Mouse (Mus musculus) neural tube, embryonic 12.5 days (tissue): ENCODE measurements around the gene Folr2. TPM values are rescaled to one million over a fixed set of nuclear protein-coding genes. Genes with fewer than 3 reads are reported as not detected.

Experiments used
- ATAC-seq: fragments of 200-750 bp; cut with Nextera tagmentation; 2 replicates; pipeline ENCODE4 v1.8.0; 2017; ENCODE audit warnings: low read depth, mild to moderate bottlenecking, moderate TSS enrichment, moderate library complexity; ENCODE audit not compliant: low FRiP score
- H3K27ac ChIP-seq: fragments of 300-500 bp; sonication (generic); 2 replicates; pipeline ENCODE4 v1.5.1; 2016
- H3K27me3 ChIP-seq: fragments of 300-500 bp; sonication (generic); replicated peaks from 2 replicates; pipeline ENCODE4 v1.6.1; 2016; ENCODE audit warnings: mild to moderate bottlenecking
- H3K36me3 ChIP-seq: fragments of 300-500 bp; sonication (generic); 2 replicates; pipeline ENCODE4 v1.6.1; 2016; ENCODE audit warnings: mild to moderate bottlenecking
- H3K4me1 ChIP-seq: fragments of 300-500 bp; sonication (generic); 2 replicates; pipeline ENCODE4 v1.6.1; 2016
- H3K4me2 ChIP-seq: fragments of 300-500 bp; sonication (generic); replicated peaks from 2 replicates; pipeline ENCODE4 v1.6.1; 2016; ENCODE audit warnings: mild to moderate bottlenecking
- H3K4me3 ChIP-seq: fragments of 300-500 bp; sonication (generic); 2 replicates; pipeline ENCODE4 v1.5.1; 2016
- H3K9ac ChIP-seq: fragments of 300-500 bp; sonication (generic); 2 replicates; pipeline ENCODE4 v1.6.1; 2016; ENCODE audit warnings: mild to moderate bottlenecking
- H3K9me3 ChIP-seq: fragments of 300-500 bp; sonication (generic); 2 replicates; pipeline ENCODE4 v1.6.1; 2016; ENCODE audit warnings: mild to moderate bottlenecking
- WGBS: fragments of 180-500 bp; shearing (Covaris S2); methylation state at CpG from one replicate; pipeline ENCODE4 v1.1.7; 2016; 5-methylcytosine and 5-hydroxymethylcytosine counted together
- polyA plus RNA-seq: library from polyadenylated mRNA; unstranded; fragments of >200 nt; fragmentation: Nextera tagmentation; extraction: Ambion mirVana; gene quantifications from 2 replicates; pipeline ENCODE4 v1.2.1, GENCODE M21; 2016

Gene Folr2
- polyA plus RNA-seq, 1 experiment from 2014 or later: 1.3 TPM

DNA sequence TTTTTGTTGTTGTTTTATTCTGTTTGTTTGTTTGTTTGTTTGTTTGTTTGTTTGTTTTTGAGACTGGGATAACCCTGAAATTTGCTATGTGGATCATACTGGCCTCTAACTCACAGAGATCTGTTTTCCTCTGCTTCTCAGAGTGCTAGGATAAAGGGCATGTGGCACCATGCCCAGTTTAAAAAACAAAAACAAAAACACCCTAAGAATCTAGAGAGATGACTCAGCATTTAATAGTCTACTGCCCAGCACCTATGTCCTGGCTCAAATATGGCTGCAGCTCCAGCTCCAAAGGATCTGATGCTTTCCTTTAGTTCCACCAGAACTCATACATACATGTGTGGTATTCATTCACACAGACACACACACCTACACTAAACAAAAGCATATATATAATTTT is 4.0 kb upstream of the Folr2 start:
- Histone ChIP-seq H3K4me2 (no peak overlapping the region), H3K9ac (no peak overlapping the region), H3K27me3 (no peaks in the 10 kb centered on the region), H3K4me1 (no peaks in the 10 kb centered on the region), H3K27ac (no peak overlapping the region), H3K36me3 (no peaks in the 10 kb centered on the region), H3K9me3 (no peaks in the 10 kb centered on the region), H3K4me3 (no peak overlapping the region)
- ATAC-seq: no peak

DNA sequence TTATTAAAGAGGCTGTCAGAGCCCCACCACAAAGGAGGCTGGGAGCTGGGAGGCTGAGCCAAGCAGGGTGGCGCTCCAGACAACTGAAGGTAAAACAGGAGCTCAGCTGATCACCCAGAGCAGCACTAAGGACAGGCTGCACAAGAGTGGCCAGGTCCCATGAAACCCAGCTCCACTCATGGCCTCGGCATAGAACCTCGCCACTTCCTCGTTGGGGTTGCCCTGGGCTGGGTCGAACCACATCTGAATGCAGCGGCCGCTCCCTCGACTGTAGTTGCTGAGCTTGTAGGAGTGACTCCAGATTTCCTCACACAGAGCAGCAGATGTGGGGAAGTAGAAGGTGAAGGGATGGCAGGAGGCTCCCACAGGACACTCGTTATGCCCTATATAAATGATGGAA is 1.4 kb upstream of the Folr2 start:
- H3K27me3 ChIP-seq: no peaks in the 10 kb centered on the region
- no peak for ATAC-seq
- H3K36me3 ChIP-seq: no peaks in the 10 kb centered on the region
- H3K27ac ChIP-seq: no peak overlapping the region
- H3K4me1 ChIP-seq: no peaks in the 10 kb centered on the region
- no peaks in the 10 kb centered on the region for H3K9me3 ChIP-seq
- no peak overlapping the region for H3K4me3 ChIP-seq
- 87% methylated on average over 9 of the region's 9 CpGs for WGBS
- H3K4me2 ChIP-seq: no peak overlapping the region
- no peak overlapping the region for H3K9ac ChIP-seq

DNA sequence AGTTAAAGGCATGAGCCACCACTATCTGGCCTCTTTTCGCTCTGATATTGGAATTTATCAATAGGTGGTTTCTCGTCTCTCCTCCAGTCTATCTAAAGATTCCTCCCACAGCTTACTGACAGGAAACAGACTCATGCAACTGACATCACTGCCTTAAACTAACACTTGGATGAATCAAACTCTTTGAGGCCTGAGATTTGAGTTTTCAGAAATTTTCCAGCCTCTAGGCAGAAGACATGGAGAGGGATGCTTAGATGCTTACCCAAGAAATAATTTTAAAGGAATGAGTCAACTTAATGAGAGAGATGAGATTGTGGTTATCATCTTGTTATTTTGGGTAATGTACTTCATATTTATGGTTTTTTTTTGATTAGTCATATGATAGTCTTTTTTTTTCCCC is 3.2 kb downstream of the Folr2 start:
- H3K9me3 ChIP-seq: no peaks in the 10 kb centered on the region
- no peaks in the 10 kb centered on the region for H3K36me3 ChIP-seq
- no peaks in the 10 kb centered on the region for H3K27me3 ChIP-seq
- no peak overlapping the region for H3K4me3 ChIP-seq
- H3K27ac ChIP-seq: no peak overlapping the region
- no peaks in the 10 kb centered on the region for H3K4me1 ChIP-seq
- ATAC-seq: no peak
- 90% methylated on average over 2 of the region's 2 CpGs for WGBS
- H3K9ac ChIP-seq: no peak overlapping the region
- no peak overlapping the region for H3K4me2 ChIP-seq

GRCm38 (mm10) chr7:101852846-101853245 is 4.1 kb downstream of the Folr2 start:
- ATAC-seq: no peak
- Histone ChIP-seq H3K4me1 (no peaks in the 10 kb centered on the region), H3K4me2 (no peak overlapping the region), H3K36me3 (no peaks in the 10 kb centered on the region), H3K9ac (no peak overlapping the region), H3K4me3 (no peak overlapping the region), H3K27me3 (no peaks in the 10 kb centered on the region), H3K9me3 (no peaks in the 10 kb centered on the region), H3K27ac (no peak overlapping the region)
- 87% methylated on average over 6 of the region's 6 CpGs for WGBS

GRCm38 (mm10) chr7:101851689-101852088 is 5.3 kb downstream of the Folr2 start:
- Histone ChIP-seq H3K27ac (no peak overlapping the region), H3K36me3 (no peaks in the 10 kb centered on the region), H3K4me1 (no peaks in the 10 kb centered on the region), H3K9me3 (no peaks in the 10 kb centered on the region), H3K4me3 (no peak overlapping the region), H3K9ac (no peak overlapping the region), H3K27me3 (no peaks in the 10 kb centered on the region), H3K4me2 (no peak overlapping the region)
- WGBS: 85% methylated on average over 6 of the region's 6 CpGs
- no peak for ATAC-seq

DNA sequence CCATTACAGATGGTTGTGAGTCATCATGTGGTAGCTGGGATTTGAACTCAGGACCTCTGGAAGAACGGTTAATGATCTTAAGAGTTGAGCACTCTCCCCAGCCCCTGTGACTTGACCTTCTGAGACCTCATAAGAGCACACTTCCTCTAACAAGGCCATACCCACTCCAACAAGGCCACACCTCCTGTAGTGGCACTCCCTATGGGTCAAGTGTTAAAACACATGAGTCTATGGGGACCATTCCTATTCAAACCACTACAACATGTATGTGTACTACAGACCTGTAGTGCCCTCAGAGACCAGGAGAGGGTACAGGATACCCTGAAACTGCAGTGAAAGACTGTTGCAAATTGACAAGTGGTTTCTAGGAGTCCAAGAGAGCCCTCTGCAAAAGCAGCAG is 9.1 kb downstream of the Folr2 start:
- 100% methylated on average over 1 of the region's 1 CpGs for WGBS
- H3K9me3 ChIP-seq: no peaks in the 10 kb centered on the region

DNA sequence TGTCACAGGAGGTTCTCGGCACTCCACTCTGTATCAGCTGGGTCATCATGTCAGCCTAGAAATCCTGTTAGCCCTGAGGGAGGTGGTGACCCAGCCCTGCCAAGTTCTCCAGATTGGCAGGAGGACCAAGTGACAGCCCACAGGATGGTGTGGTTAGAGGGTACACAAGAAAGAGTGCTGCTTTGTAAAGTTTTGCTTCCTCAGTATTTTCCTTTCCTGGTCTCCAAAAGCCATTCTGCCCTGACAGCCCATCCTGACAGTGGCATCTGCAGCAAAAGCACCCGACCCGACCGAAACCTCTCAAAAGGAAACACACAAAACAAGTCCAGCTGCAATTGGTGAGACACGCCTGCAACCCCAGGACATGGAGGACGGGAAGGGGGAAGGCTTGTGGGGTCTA is 12.8 kb downstream of the Folr2 start:
- no peaks in the 10 kb centered on the region for H3K27me3 ChIP-seq
- no peak overlapping the region for H3K4me2 ChIP-seq
- no peak overlapping the region for H3K27ac ChIP-seq
- H3K9me3 ChIP-seq: no peaks in the 10 kb centered on the region
- H3K36me3 ChIP-seq: no peaks in the 10 kb centered on the region
- 72% methylated on average over 6 of the region's 6 CpGs for WGBS
- no peaks in the 10 kb centered on the region for H3K4me1 ChIP-seq
- H3K9ac ChIP-seq: no peak overlapping the region
- no peak for ATAC-seq
- no peak overlapping the region for H3K4me3 ChIP-seq

More for the DNA sequence above, 9.1 kb downstream of the Folr2 start:
- H3K36me3 ChIP-seq: no peaks in the 10 kb centered on the region
- no peaks in the 10 kb centered on the region for H3K27me3 ChIP-seq
- no peak overlapping the region for H3K4me2 ChIP-seq
- no peak overlapping the region for H3K4me3 ChIP-seq
- no peak for ATAC-seq
- H3K27ac ChIP-seq: no peak overlapping the region
- H3K9ac ChIP-seq: no peak overlapping the region
- no peaks in the 10 kb centered on the region for H3K4me1 ChIP-seq

DNA sequence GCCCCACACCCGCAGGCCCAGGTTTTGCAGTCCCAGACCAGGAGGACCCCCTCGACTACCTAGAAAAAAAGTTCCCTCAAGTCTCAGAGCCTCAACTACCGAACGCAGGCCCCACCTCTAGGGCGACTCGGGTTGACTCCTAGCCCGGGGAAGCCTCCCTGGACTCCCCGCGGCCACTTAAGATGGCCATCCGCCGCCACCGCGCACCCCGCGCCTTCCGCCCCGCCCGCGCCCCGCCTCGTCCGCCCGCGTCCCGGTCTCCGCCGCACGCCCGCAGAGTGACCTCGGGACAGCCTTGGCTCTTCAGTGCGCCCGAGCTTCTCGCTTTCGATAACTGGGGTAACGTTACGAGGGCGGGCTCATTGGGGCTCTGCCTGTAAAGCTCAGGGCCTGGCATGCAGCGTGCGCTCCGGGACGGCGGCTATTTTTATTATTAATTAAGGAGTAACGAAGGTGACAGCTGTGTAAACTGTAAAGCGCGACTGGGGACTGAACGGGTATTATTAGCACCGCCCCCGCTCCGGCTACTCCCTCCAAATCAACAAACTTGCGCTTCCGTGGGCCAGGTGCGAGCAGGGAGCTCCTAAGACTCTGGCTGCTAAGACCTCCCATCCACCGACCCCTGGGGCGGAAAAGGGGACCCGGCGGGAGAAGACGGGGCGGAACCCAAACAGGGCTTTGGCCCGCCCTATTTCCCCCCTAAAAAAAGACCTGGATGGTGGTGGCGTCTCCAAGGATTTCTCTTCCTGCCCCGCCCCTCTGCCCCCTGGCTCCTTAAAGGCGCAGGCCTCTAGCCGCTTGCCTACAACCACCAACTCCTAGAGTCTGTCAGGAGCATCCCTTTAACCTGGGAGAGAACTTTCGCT is 19.2 kb downstream of the Folr2 start, which contains the start of gene Inppl1:
TSS of gene Inppl1 (minus strand) at position 624 of the 866 bp plus-strand sequence.
- peak within 1 kb of the TSS; percentile 93 for H3K4me2 ChIP-seq
- H3K9ac ChIP-seq: peak within 1 kb of the TSS; percentile 94
- H3K27me3 ChIP-seq: no peaks in the 10 kb centered on the region
- no peaks in the 10 kb centered on the region for H3K9me3 ChIP-seq
- ATAC-seq: peak; percentile 61
- no peaks in the 10 kb centered on the region for H3K36me3 ChIP-seq
- peak within 1 kb of the TSS; percentile 64 for H3K27ac ChIP-seq
- peak within 1 kb of the TSS; percentile 76 for H3K4me3 ChIP-seq
- under 1% methylated on average over 64 of the region's 64 CpGs for WGBS
- H3K4me1 ChIP-seq: peaks cover 40% of the 10 kb centered on the region

DNA sequence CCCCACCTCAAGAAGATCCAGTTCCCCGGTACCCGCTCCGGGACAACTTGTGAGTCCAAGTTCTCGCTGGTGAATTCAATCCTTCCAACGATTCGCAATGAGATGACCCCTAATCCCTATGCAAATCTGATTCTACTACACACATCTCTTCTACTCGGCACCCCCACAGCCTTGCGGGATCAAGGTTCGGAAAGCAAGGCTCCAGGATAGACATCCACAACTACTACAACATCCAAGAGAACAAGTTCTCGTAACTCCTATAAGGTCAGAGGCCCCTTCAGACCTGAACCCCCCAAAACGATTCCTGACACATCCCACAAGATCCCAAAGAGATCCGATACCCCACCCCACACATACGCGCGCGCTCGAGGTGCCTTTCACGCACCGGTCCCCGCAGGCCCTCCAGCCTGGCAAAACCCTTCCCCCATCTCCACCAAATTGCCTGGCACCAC is 19.8 kb downstream of the Folr2 start:
- Histone ChIP-seq H3K27ac (peak overlapping the region; percentile 64; the same call in 1 of the 2 replicates), H3K4me2 (peak overlapping the region; percentile 93), H3K9ac (peak overlapping the region; percentile 94), H3K36me3 (peaks cover 6% of the 10 kb centered on the region), H3K27me3 (no peaks in the 10 kb centered on the region), H3K4me3 (peak overlapping the region; percentile 76), H3K4me1 (peaks cover 40% of the 10 kb centered on the region), H3K9me3 (no peaks in the 10 kb centered on the region)
- ATAC-seq: no peak; the same call in 1 of the 2 replicates
- under 1% methylated on average over 20 of the region's 20 CpGs for WGBS

DNA sequence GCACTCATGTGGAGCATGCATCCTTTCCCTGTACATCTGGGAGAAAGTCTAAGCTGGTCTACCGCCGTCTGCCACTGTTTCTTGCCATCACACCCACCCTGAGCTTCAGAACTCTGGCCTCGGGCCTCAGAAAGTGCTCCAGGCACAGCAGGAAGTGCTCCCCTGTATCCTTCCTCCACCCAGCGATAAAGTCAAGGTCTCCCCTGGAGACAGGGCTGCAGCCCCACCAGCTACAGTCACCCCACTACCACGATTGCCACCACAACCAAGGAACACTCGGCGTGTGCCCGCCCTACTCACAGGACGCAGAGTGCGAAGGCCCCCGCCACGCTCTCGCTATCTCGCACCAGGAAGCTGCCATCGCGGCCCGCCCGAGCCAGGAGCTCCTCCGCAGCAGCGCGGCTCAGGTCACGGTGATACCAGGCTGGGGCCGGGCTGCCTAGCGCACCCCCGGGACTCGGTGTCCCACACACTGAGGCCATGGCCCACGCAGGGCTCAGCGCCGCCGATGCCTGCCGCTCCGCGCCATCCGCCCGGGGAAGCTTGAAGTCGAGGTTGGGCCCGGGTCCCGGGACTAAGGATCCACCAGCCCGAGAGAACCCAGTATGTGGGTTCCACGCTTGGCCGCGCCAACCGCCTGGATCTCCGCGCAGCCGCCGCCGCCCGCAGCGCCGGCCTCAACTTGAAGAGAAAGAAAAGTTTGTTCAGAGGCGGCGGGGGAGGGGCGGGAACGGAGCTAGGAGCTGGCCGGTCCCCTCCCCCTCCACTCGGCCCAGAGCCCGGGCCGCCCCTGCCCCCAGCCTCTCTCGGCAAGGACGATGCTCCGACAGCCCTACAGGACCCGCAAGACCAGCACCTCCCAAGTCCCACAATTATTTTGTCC is 20.5 kb downstream of the Folr2 start:
- Histone ChIP-seq H3K9me3 (no peaks in the 10 kb centered on the region), H3K27ac (peak overlapping the region; percentile 64), H3K4me2 (peak overlapping the region; percentile 93), H3K9ac (peak overlapping the region; percentile 94), H3K27me3 (no peaks in the 10 kb centered on the region), H3K4me3 (peak overlapping the region; percentile 76), H3K4me1 (peaks cover 40% of the 10 kb centered on the region), H3K36me3 (peaks cover 12% of the 10 kb centered on the region)
- ATAC-seq: peak; percentile 75
- under 1% methylated on average over 63 of the region's 63 CpGs for WGBS

DNA sequence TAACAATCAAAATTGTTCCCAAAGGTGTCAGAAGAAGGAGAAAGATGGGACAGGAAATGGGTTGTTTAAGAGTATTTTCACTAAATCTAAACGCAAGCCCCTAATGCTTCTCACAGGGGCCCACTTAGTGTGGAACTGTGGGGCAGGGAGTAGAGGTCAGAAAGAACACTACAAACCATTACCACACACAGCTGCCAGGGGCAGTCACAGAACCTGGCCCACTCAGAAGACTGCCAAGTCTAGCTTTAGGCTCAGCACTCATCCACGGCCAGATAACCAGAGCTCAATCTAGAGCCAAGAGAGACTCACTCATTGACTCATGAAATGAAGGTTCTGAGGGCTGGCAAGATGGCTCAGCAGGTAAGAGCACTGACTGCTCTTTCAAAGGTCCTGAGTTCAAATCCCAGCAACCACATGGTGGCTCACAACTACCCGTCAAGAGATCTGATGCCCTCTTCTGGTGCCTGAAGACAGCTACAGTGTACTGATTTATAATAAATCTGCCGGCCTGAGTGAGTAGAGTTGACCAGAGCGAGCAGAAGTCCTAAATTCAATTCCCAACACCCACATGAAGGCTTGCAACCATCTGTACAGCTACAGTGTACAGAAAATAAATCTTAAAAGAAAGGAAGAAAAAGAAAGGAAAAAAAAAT is 21.4 kb downstream of the Folr2 start:
- H3K4me1 ChIP-seq: peaks cover 40% of the 10 kb centered on the region
- H3K27ac ChIP-seq: no peak overlapping the region
- H3K4me2 ChIP-seq: peak overlapping the region; percentile 93
- no peaks in the 10 kb centered on the region for H3K27me3 ChIP-seq
- peaks cover 22% of the 10 kb centered on the region for H3K36me3 ChIP-seq
- H3K9me3 ChIP-seq: no peaks in the 10 kb centered on the region
- peak overlapping the region; percentile 94 for H3K9ac ChIP-seq
- H3K4me3 ChIP-seq: peak overlapping the region; percentile 76
- no peak for ATAC-seq
- 43% methylated on average over 5 of the region's 5 CpGs for WGBS

GRCm38 (mm10) chr7:101834903-101835302 is 22.1 kb downstream of the Folr2 start:
- Histone ChIP-seq H3K4me1 (peaks cover 40% of the 10 kb centered on the region), H3K9ac (no peak overlapping the region), H3K4me2 (peak overlapping the region; percentile 93), H3K4me3 (no peak overlapping the region), H3K9me3 (no peaks in the 10 kb centered on the region), H3K27me3 (no peaks in the 10 kb centered on the region), H3K36me3 (peaks cover 28% of the 10 kb centered on the region), H3K27ac (no peak overlapping the region)
- 67% methylated on average over 3 of the region's 3 CpGs for WGBS
- no peak for ATAC-seq
